Mouse (Mus musculus) retina, adult 2 months (tissue): ENCODE data around the gene Gm9970.

ENCODE experiments used
- DNase-seq: peaks from one replicate; pipeline ENCODE4 v3.0.0-alpha.2; 2012; ENCODE audit warnings: low read depth, low spot score

Gene Gm9970

DNA sequence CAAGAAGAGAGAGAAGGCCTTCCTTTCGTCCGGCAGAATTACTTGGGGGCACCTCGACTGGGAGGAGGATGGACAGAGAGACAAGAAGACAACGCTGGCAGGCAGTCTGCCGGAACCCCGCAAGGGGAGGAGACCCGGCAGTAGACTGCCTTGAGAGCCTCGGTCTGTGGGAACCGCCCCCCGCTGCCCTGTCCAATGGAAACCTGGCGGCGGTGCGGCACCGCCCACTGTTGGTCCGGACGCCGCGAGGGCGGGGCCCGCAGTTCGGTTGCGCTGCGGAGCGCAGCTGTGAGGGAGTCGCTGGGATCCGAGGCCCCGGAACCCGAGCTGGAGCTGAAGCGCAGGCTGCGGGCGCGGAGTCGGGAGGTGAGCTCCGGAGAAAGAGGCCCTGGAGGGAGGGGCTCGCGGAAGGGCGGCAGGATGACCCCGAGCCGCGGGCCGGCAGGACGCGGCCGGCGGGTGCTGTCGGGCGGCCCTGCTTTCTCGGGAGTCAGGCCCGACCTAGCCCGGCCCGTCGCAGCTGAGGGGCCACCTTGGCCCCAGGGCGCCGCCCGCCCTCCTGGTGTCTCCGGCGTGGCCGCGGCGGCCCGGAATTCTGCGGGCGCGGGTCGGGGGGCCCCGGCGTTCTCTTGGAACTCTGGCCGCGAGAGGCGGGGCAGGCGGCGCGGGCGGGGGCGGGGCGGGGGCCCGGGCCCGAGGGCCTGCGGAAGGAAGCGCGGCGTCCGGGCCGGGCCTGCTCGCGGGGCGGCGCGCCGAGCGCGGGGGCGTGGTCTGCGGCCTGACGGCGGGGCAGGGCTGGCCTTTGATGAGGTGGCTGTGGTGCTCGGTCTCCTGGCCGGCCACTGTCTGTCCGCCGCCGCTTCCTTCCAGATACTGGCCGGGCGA, at the start of gene Gm9970, which contains the start of gene Nrbp1:
TSS of gene Gm9970 (minus strand) at position 596 of the 885 bp plus-strand sequence.
TSS of gene Nrbp1 (plus strand) at position 228 of the 885 bp plus-strand sequence.
- peak; percentile 83 for DNase-seq

DNA sequence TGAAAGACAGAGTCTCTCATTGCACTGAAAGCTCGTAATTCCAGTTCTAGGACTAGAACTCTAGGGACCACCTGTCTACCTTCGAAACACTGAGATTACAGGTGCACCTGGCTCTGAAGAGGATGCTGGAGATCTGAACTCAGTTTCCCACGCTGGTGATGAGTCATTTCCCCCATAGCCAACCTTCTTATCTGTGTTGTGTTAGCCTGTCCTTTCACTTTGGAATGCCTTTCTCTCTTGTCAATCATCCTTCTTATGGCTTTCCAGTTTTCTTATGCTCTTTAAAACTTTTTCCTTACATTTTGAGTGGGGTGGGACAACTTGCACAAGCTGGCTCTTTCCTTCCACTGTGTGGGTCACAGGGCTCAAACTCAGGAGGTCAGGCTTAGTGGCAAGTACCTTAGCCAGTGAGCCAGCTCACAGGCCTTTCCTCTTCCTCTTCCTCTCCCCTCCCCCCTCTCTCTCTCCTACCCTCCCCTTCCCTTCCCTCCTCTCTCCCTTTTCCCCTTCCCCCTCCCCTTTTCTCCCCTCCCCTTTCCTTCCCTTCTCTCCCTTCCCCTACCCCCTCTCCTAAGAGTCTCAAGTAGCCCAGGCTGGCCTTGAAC, 48.7 kb upstream of the Gm9970 start:
- no peak for DNase-seq

DNA sequence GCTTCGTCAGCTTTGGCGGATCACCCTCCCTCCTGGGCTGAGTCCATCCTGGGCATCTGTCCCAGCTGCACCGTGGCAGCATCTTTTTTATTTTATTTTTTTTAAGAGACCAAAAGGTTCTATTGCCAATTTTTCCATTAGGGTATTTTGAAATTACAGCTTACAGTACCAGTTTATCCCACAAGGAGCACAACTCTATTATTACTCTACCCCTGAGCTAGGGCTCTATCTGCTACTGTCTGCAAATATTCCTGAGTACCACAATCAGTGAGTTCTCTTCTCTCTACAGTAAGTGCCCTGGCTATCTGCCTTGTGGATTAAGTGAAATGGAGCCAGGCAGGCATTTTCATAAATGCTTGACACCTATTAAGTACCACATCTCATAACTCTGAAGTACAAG, 47.6 kb upstream of the Gm9970 start:
- no peak for DNase-seq

DNA sequence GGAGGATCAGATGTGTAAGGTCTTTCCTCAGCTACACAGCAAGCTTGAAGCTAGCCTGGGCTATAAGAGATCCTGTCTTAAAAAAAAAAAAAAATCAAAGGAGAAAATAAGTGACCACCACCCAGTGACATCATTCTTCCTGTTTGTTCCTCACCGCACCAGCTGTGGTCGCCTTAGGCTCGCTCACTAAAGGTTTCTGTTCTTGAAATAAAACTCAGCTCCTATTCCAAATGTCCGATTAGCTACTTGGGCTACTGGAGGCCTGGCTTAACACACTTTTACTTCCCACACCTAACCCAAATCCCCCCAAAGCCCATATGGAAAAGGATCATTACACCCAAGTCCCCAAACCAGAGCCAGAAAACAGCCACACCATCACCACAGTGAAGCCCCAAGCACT, 47.2 kb upstream of the Gm9970 start:
- DNase-seq, result no peak

DNA sequence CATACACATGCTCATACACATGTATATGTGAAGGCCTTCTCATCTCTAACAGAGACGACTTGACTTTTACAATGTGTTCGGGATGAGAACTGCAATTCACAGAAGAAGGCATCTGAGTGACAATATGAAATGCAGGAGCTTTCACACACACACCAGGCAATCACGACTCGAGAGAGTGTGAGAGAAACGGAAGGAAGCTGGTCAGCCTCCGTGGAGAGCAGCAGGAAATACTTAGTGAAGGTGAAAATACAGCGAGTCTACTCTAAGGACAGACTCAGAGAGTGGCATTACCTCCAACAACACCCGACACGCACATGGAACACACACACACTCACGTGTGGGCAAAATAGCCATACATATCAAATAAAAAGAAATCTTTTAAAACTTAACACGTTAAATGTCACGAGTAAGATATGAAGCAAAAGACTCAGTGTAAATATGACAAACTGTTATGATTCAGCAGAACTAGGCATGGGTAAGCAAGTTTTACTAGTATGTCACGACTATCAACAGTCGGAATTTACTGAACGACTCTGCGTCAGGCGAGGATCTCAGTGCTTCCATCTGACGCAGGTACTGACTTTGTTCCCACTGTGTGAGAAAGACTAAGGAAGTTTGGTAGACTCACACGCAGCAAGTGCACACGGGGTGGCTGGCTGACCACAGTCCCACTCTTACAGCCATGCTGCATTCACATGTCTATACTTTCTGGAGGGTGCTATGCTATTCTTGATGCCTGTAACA, 38.4 kb upstream of the Gm9970 start:
- no peak for DNase-seq

DNA sequence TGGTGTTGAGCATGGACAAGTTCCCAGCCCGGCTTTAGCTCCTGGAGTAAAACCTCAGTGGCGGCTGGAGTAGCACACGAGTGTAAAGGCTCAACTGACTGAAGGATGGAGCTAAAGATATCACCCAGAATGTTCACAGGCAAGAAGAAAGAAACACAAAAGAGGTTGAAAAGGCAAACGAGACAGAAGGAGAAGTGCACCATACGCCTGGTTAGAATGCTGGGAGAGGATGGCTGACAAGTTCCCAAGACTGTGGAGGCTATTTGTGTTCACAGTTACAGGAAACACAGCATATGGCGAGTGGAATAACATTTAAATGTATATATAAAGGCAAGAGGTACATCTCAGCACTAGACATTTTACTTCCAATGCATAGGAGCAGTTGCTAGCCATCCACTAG, 32.0 kb upstream of the Gm9970 start:
- no peak for DNase-seq

DNA sequence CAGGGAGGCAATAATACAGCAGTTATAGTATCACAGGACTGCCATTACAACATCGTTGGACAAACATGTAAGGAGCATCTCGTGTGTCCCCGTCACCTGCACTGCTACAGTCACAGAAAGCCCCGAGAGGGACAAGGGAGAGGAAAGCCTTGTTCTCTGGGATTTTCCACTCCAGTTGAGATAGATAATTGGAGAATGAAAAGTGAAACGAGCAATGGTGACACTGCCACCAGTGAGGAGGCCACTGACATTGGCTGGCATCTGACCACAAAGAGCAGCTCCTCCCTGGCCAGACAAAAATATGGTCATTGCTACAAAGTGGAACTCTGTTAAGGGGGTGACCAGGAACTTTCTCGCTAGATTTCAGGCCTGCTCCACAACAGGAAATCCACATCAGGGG, 26.7 kb upstream of the Gm9970 start:
- no peak for DNase-seq

DNA sequence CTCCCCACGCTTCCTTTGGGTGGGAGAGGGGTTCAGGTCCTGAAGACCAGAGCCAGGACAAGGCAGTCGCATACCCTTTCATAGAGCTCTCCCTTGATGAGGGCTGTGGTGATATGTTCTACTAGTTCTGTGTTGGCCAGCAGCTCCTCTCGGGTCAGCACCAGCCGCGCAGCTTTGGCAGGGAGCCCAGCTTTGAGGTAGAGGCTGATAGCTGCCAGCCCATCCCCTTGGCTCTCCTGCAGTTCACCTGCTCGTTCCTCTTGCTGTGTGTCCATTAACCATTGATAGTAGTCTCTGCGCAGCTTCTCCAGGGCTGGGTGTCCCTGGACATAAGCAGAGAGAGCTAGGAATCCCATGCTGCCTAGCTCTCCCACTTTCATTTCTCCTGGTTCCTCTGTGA, 25.1 kb upstream of the Gm9970 start:
- DNase-seq, result no peak

DNA sequence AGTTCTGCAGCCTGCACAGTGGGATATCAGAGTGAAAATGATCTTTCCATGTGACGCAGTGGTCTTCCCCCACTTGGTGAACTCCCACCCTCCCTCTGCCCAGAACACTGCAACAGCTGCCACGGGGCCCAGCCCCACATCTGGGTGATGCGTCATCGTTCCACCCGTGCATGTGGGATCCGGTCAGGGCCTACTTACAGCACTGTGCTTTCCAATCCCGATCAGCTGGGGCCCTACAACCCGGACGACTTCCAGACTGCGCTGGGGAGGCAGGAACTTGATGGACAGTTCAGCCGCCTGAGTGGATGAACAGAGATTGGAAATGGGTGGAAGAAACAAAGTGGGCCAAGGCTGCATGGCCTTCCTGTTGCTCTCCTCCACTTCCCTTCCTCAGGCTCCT, 16.6 kb upstream of the Gm9970 start:
- no peak for DNase-seq

DNA sequence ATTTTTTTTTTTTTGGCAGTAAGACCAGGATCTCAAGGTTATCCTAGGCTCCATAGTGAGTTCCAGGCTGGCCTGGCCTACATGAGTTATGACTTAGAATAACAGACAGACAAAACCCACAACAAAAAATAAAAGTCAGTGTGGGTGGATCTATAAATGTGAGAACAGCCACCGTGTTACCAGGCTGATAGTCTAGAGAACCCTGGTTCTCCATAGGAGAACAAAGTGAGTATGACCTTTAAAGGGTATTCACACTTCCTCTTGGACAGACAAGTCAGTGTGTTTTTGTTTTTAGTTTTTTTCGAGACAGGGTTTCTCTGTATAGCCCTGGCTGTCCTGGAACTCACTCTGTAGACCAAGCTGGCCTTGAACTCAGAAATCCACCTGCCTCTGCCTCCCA, 14.9 kb upstream of the Gm9970 start:
- no peak for DNase-seq

DNA sequence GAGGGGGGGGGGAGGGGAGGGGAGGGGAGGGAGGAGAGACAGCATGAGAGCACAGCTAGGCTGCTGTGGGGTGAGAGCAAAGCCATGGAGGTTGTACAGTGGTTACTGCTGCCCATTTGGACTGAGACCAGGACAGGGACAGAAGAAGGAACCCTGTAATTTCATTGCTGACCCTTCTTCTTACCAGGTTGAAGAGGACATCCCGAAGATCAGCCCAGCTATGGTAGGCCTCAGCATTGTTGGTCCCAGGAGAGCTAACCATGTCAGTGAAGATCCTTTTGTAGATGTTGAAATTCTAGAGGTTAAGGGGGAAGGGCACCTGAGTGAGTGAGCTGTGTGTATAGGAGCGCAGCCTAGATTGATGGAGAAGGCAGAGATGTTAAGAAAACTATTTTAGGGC, 14.3 kb upstream of the Gm9970 start:
- DNase-seq, result no peak

DNA sequence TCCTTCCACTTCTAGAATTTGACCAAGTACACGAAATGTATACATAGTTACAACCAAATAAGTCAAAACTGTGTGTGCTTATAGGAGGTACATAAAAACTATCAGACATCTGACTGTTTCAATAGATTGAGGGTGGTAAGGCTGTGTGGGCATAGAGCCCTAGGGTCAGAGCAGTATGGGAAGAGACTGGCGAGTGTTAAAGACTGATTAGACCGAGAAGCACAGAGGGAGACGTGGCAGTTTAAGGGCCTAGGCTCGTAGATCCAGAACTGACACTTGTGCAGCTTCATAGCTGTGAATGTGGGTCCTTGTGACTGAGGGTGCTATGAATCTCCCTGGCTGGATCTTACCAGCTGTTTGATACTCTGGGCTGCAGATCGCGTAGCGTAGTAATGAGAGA, 13.9 kb upstream of the Gm9970 start:
- no peak for DNase-seq

DNA sequence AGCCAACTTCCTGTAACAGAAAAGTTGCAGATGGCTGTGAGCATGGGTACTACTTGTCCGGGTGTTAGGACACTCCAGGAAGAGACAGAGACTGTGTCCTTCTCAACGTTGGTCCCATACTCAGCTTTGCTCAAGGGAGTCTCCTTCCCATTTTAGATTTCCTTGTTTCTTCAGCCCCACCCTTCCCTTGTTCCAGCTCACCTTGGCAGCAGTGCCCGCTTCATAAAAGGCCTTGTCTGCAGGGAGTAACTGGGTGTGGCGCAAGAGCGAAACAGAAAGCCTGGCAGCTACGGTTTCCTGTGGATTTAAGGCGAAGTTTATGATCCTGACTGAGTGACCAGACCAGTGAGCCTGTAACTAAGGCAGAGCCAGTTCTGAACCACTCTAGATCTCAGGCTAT, 13.4 kb upstream of the Gm9970 start:
- no peak for DNase-seq

DNA sequence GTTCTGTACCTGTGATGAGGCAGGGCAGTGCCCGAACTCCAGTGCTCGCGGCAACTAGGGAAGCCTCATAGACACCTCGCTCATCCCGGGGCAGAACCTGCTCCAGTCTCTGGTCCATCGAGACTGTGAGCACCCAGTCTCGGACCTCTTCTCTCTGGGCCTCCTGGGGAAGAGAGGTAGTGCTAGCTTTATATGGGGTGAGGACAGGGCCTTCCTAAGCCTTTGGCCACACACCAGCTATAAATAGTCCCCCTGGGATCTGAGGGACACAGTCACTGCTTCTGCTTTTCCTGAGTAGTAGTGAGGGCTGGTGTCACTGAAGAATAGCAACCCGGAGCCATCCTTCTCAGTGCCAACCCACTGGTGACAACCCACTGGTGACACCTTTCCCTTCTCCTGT, 12.8 kb upstream of the Gm9970 start:
- DNase-seq, result no peak

DNA sequence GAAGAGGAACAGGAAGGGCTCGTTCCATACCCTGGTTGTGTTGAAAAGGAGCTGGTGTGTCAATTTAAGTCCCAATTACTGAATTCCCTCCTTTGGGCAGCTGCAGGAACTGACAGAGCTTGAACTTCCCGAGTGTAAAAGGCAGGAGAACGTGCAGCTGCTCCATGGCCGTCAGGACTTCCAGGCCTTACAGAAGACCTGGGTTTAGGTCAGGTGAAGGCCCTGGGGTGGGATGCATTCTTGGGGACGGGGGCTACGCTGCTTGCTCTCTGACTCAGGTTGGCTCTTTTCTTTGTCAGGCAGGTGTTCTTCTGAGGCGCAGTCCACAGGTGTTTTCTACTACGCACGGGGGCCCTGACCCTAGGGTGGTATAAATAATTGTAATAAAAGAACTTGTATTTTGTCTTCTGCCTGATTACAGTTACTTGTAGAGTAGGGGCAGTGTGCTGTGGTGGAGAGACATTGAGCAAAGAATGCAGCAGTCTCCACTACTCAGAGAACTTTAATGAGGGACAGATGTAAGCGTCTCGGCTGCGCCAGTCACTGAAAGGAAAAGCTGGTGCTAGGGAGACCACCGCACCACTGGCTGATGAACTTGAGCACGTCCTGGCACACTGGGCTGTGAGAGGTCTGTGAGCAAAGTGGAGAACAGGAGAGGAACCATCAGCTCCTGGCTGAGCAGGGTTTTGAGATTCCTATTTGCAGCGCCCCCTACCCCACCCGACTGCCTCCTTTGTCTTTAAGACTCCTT, 11.9 kb upstream of the Gm9970 start:
- no peak for DNase-seq

DNA sequence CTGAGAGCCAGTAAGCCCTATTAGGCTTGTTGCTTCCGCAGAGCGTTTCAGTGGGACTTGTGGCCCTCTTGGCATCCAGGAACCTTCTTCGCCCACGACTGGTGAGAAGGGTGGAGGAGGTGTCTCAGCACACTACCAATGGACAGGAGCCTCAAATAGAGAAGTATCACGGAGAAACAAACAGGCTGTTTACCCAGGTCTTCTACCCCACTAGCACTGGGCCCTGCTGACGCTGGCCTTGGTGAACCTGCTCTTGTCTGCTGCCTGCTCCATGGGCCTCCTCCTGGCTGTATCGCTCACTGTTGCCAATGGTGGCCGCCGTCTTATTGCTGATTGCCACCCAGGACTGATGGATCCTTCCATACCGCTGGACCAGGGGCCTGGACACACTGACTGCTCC, 11.1 kb upstream of the Gm9970 start:
- no peak for DNase-seq

DNA sequence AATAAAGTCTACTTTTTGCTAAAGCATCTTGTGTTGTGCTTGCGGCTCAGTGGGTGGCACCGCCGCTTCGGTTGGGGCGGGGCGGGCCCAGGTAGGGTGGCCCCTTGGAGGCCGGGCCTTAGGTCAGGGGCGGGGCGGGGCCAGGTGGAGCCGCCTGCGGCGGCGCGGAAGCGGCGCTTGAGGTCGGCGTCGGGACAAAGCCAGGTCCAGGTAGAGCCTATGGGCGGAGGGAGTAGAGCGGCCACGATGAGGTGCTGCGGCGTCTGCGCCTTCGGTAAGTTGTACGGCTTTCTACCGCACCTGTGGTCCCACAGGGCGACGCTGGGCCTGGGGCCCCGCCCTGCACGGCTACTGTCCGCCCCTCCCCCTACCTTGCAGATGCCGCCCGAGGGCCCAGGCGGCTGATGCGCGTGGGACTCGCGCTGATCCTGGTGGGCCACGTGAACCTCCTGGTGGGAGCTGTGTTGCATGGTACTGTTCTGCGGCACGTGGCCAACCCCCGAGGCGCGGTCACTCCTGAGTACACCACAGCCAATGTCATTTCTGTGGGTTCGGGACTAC, 10.6 kb upstream of the Gm9970 start, which contains the start of gene Krtcap3:
TSS of gene Krtcap3 (plus strand) at position 151 of the 561 bp plus-strand sequence.
- no peak for DNase-seq

DNA sequence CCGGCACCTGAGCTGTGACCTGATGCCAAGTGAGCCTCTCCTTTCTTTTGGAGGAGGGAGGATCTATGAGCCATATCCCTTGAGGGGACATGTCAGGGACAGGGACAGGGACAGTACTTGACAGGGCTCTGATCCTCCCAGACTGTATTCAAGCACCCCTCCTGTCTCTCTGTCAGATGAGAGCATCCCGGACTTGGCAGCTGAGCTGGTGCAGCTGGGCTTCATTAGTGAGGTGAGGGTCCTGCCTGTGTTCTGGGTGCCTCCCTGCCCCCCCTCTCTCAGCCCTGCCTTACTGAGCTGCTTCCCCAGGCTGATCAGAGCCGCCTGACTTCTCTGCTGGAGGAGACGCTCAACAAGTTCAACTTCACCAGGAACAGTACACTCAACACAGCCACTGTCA, 9.7 kb upstream of the Gm9970 start:
- DNase-seq, result no peak

DNA sequence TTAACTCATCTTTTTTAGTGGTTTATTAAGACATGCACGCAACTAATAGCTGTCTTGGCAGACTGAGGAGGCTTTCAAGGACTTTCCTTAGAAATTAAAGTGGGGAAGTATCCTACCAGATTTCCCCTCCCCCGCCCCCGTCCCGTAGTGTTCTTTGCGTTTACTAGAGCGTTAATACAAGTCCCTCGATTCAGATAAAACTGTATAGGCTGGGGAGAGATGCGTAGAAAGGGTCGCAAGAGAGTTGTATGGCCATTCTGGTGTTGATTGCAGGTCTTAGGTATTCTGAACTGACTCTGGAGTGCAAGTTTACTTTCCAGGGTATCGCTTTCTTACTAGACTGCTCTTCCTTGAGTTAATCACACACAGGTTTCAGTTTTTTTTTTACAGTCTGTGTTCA, 1.2 kb upstream of the Gm9970 start:
- DNase-seq, result no peak

DNA sequence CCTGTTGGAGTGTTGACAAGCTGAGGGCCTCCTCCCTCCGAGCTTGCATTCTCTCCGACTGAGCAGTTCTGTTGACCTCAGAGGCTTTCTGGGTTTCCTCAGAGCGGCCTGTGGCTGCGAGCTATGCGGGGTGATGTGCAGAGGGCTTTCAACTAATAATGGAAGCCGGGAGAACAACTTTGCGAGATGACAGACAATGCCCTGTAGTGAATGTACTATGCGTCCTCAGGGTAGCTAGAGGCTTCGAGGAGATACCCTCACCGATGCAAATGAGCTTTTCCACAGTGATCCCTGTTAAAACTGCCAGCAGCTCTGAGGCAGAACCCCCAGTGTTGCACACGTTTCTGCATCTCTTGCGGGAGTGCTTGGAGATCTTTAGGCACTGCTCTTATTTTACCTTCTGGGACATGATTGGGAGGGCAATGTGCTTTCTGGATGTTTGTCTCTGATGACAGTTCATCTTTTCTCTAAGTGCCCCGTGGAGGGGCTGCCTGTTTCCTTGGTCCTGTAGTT, 546 bp upstream of the Gm9970 start:
- no peak for DNase-seq

DNA sequence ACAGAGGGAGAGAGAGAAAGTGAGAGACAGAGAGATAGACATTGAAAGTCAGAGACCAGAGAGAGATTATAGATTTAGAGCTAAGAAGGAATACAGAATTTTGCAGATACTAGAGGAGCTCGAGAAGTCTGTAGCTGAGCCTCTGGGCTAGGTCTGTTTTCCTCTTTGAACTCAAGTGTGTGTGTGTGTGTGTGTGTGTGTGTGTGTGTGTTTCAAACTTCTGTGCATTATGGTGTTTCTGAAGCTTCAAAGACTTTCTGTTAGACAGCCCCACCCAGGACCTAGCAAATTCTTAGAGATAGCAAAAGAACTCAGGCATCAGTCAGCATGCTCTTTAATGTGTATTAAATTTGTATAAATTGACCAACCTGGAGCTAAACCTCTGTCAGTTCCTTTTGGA, 14.4 kb downstream of the Gm9970 start:
- DNase-seq, result no peak
